Mouse (Mus musculus) erythroid progenitor cell, adult 5-6 weeks (primary cell): Measurements from ENCODE around the gene Lrrc72. TPM values are rescaled to one million over a fixed set of nuclear protein-coding genes. Genes with fewer than 3 reads are reported as not detected.
"Not testable (repeated sequence)": the region's sequence is repeated elsewhere in the genome, so short reads cannot be mapped to it uniquely, and the experiment has no call there.

ENCODE experiments used
- ATAC-seq: replicated peaks from 2 replicates; pipeline ENCODE4 v1.8.0; 2016; ENCODE audit warnings: moderate number of reproducible peaks, mild to moderate bottlenecking, moderate TSS enrichment, inconsistent platforms; ENCODE audit not compliant: poor library complexity, low FRiP score, severe bottlenecking
- total RNA-seq, 2 experiments: library from RNA; stranded (forward) in 1 of 2; stranded (reverse) in 1 of 2; fragments of 150-400 nt in 1 of 2; fragments of 186-747, 209-891 nt in 1 of 2; gene quantifications; 2 replicates each; pipeline versions ENCODE4 v1.2.3 to v1.2.4; 2015 to 2017; ENCODE audit warnings: low replicate concordance in 2 of 2

The Lrrc72 gene
- total RNA-seq, 2 experiments from 2014 or later = not detected

DNA sequence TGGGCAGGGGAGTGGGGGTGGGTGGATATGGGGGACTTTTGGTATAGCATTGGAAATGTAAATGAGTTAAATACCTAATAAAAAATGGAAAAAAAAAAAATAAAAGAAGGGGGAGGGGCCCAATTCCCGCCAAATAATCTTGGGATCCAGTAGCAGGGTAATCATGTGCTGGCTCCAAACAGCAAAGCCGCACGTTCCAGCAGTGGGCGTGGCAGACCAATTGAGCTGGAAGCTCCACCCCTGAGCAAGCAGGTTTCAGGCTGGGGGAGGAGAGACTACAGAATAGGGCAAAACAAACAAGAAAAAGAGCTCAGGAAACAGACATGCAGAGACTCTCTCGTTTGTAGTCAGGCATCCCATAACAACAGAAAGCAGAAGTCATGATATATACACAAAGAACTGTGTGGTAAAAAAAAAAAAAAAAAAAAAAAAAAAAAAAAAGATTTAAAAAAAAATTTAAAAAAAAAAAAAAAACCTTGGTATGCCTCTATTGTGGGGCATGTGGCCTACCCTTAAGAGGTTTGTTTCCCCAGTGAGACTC is 47.5 kb downstream of the Lrrc72 start:
- ATAC-seq = not testable (repeated sequence)

GRCm38 (mm10) chr12:36194976-36195375 is 58.2 kb downstream of the Lrrc72 start:
- no peak for ATAC-seq

GRCm38 (mm10) chr12:36190343-36190742 is 62.9 kb downstream of the Lrrc72 start:
- ATAC-seq = no peak

- ATAC-seq = no peak
Measured at GRCm38 (mm10) chr12:36189610-36190009, 63.6 kb downstream of the Lrrc72 start.

- ATAC-seq = no peak
Measured at GRCm38 (mm10) chr12:36187081-36187480, 66.1 kb downstream of the Lrrc72 start.

- no peak for ATAC-seq
Measured at GRCm38 (mm10) chr12:36182570-36182969, 70.6 kb downstream of the Lrrc72 start.

- no peak for ATAC-seq
Measured at GRCm38 (mm10) chr12:36177227-36177626, 76.0 kb downstream of the Lrrc72 start.

- no peak for ATAC-seq
Measured at GRCm38 (mm10) chr12:36165299-36165698, 87.9 kb downstream of the Lrrc72 start.

GRCm38 (mm10) chr12:36164126-36164791 is 88.9 kb downstream of the Lrrc72 start:
- no peak for ATAC-seq

Other genes starting within 250 kb of the Lrrc72 start
- gene Tspan13, start 210.9 kb downstream of the Lrrc72 start, total RNA-seq (2015; ENCODE audit: low replicate concordance) = 58.4 and 68.3 TPM in 2 replicates
- gene Tspan13, start 210.9 kb downstream of the Lrrc72 start, total RNA-seq (2017; ENCODE audit: low replicate concordance) = 30.5 and 44.0 TPM in 2 replicates
- 3.6 and 7.5 TPM in 2 replicates for gene Ankmy2, start 96.3 kb downstream of the Lrrc72 start, total RNA-seq (2015; ENCODE audit: low replicate concordance)
- gene Ankmy2, start 96.3 kb downstream of the Lrrc72 start, total RNA-seq (2017; ENCODE audit: low replicate concordance) = 3.2 and 10.0 TPM in 2 replicates
- 18.4 and 28.1 TPM in 2 replicates for gene Bzw2, start 95.3 kb downstream of the Lrrc72 start, total RNA-seq (2015; ENCODE audit: low replicate concordance)
- gene Bzw2, start 95.3 kb downstream of the Lrrc72 start, total RNA-seq (2017; ENCODE audit: low replicate concordance) = 9.6 and 13.4 TPM in 2 replicates
- gene Sostdc1, start 60.7 kb upstream of the Lrrc72 start, total RNA-seq (2015; ENCODE audit: low replicate concordance) = not detected in 2 replicates
- gene Sostdc1, start 60.7 kb upstream of the Lrrc72 start, total RNA-seq (2017; ENCODE audit: low replicate concordance) = not detected in 2 replicates
- 0.42 and 0.72 TPM in 2 replicates for gene Ispd, start 128.1 kb upstream of the Lrrc72 start, total RNA-seq (2015; ENCODE audit: low replicate concordance)
- gene Ispd, start 128.1 kb upstream of the Lrrc72 start, total RNA-seq (2017; ENCODE audit: low replicate concordance) = 0.77 and 2.3 TPM in 2 replicates
- 2.5 TPM in 1 of 2 replicates, not detected in the other for gene D630036H23Rik, start 128.8 kb upstream of the Lrrc72 start, total RNA-seq (2015; ENCODE audit: low replicate concordance)
- not detected in 2 replicates for gene D630036H23Rik, start 128.8 kb upstream of the Lrrc72 start, total RNA-seq (2017; ENCODE audit: low replicate concordance)